Mouse (Mus musculus) heart, embryonic 10.5 days (tissue): ENCODE data around the gene Elovl3. TPM values are rescaled to one million over a fixed set of nuclear protein-coding genes. Genes with fewer than 3 reads are reported as not detected.
"Not testable (repeated sequence)": the region's sequence is repeated elsewhere in the genome, so short reads cannot be mapped to it uniquely, and the experiment has no call there.

ENCODE experiments used
- DNase-seq: peaks from one replicate; pipeline ENCODE4 v3.0.0-alpha.2; 2017; ENCODE audit warnings: low spot score
- H3K27ac ChIP-seq: fragments of 300-500 bp; sonication (generic); 2 replicates; pipeline ENCODE4 v1.5.1; 2016; ENCODE audit warnings: mild to moderate bottlenecking
- H3K27me3 ChIP-seq: fragments of 300-500 bp; sonication (generic); 2 replicates; pipeline ENCODE4 v1.6.1; 2016; ENCODE audit warnings: mild to moderate bottlenecking; ENCODE audit not compliant: poor library complexity, insufficient read depth, severe bottlenecking
- H3K36me3 ChIP-seq: fragments of 300-500 bp; sonication (generic); 2 replicates; pipeline ENCODE4 v1.6.1; 2016; ENCODE audit warnings: mild to moderate bottlenecking, moderate library complexity
- H3K4me1 ChIP-seq: fragments of 300-500 bp; sonication (generic); 2 replicates; pipeline ENCODE4 v1.6.1; 2016; ENCODE audit warnings: mild to moderate bottlenecking
- H3K4me3 ChIP-seq: fragments of 300-500 bp; sonication (generic); 2 replicates; pipeline ENCODE4 v1.5.1; 2016; ENCODE audit warnings: mild to moderate bottlenecking, moderate library complexity
- H3K9me3 ChIP-seq: fragments of 300-500 bp; sonication (generic); 2 replicates; pipeline ENCODE4 v1.6.1; 2016; ENCODE audit warnings: mild to moderate bottlenecking, moderate library complexity
- WGBS: fragments of 180-500 bp; shearing (Covaris S2); methylation state at CpG from one replicate; pipeline ENCODE4 v1.1.7; 2016; 5-methylcytosine and 5-hydroxymethylcytosine counted together
- polyA plus RNA-seq: library from polyadenylated mRNA; unstranded; fragments of >200 nt; fragmentation: Nextera tagmentation; extraction: Ambion mirVana; gene quantifications from 2 replicates; pipeline ENCODE4 v1.2.1, GENCODE M21; 2016

Elovl3 gene
- polyA plus RNA-seq, 1 experiment from 2014 or later = not detected

DNA sequence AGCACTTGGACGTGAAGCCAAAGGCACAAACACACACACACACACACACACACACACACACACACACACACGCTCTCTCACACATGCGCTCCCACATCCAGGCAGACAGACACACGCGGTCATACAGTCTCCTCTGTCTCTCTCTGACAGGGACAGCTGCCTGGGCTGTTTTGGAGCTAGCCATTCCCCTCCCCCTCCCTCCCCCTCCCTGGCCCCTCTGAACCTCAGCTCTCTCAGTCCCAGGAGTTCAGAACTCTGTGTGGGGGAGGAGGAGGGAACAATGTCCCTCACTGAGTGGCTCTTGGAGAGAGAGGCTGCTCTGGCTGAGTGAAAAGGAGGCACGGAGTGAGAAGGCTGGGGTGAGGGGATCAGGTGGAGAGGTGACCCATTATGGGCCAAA lies 9.4 kb downstream of the Elovl3 start:
- no peaks in the 10 kb centered on the region for H3K36me3 ChIP-seq
- no peak for DNase-seq
- H3K9me3 ChIP-seq = no peaks in the 10 kb centered on the region
- peak overlapping the region; percentile 77 for H3K27ac ChIP-seq
- 22% methylated on average over 6 of the region's 6 CpGs for WGBS
- H3K27me3 ChIP-seq = peaks cover 97% of the 10 kb centered on the region
- peaks cover 38% of the 10 kb centered on the region for H3K4me1 ChIP-seq
- H3K4me3 ChIP-seq = 0 out of 2 replicates have a peak overlapping the region, but pooled peaks have one; percentile 6

DNA sequence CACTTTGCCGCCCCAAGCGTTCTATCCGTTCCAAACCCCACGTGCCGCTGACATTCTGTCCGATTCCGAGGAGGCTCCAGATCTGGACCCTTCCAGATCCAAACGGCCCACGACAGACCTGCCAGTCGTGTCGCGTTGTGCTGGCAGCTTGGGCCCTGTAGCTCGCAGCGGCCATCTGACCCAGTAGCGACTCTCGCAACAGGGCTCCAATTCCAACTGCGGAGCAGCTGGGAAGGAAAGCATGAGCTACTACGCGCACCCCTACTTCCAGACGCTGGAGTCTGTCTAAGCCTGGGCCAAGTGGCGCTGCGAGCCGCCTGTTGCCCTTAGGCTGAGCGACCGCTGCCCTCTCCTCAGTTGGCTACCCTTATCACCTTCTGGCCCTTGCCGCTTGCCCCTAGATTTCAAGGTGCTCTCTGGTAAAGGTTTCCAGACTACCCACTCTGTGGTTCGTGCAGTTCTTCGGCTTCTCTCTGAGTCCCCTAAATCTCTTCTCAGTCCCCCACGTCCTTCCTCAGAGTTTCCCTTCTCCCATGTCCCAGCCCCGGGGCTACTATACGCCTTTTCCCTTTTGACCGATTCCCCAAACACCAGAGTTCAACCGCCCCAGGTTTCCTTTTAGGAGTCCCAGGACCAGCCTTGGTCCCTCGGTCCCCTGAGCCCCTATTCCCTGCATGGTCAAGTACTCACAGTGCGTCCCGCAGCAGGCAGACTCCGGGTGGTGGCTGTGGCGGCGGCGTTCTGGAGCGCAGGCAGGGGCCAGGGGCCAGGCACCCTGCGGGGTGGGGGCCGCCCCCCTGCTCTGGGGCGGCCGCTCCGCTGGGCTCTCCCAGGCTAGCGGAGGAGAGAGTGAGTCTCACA lies 16.0 kb downstream of the Elovl3 start, which contains the start of gene Pitx3:
TSS of gene Pitx3 (minus strand) at position 816 of the 861 bp plus-strand sequence.
- Histone ChIP-seq H3K36me3 (no peaks in the 10 kb centered on the region), H3K9me3 (no peaks in the 10 kb centered on the region), H3K27ac (peak within 1 kb of the TSS; percentile 24), H3K4me1 (peaks cover 24% of the 10 kb centered on the region), H3K27me3 (peaks cover 83% of the 10 kb centered on the region), H3K4me3 (peak within 1 kb of the TSS; percentile 74)
- under 1% methylated on average over 46 of the region's 47 CpGs for WGBS
- peak; percentile 78 for DNase-seq

DNA sequence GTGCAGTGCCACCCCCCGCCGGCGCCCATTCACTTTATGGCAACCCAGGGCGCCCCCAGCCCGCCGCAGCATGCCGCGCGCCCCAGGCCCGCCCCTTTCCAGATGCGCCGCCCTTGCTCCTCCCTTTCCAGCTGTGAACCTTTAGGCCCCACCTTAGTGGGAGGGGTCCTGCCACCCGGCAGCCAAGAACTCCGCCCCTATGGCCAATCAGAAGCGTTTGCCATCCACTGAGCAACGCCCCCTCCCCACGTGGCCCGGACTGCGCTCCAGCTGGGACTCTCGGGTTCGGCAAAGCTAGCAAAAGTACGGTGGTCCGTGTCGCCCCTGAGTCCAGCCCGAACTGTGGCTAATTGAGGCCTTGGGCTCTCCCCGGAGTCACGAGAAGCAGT lies 16.7 kb downstream of the Elovl3 start:
- DNase-seq = peak; percentile 97
- H3K9me3 ChIP-seq = no peaks in the 10 kb centered on the region
- H3K4me3 ChIP-seq = peak overlapping the region; percentile 74
- H3K4me1 ChIP-seq = peaks cover 29% of the 10 kb centered on the region
- H3K27ac ChIP-seq = peak overlapping the region; percentile 24
- WGBS = under 1% methylated on average over 27 of the region's 27 CpGs
- peaks cover 77% of the 10 kb centered on the region for H3K27me3 ChIP-seq
- H3K36me3 ChIP-seq = no peaks in the 10 kb centered on the region

DNA sequence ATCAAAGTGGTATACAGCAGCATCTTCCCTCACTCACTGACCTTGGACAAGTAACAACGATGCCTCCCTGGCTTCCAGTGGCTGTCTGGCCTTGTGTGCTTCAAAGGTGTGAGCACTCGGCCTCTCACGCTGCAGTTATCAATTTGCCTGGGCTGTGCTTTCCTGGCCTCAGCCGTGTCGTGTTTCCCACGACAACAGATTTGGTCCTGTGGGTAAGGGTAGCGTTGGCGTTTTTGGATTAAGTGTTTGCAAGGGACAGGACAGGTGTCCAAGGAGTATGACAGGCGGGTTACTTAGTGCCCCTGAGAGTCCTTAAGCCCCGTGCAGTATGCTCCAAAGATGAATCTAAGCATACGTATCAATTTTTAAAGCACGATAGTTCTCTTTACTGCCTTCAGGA lies 17.4 kb downstream of the Elovl3 start:
- 27% methylated on average over 12 of the region's 12 CpGs for WGBS
- peaks cover 70% of the 10 kb centered on the region for H3K27me3 ChIP-seq
- DNase-seq = no peak
- peaks cover 36% of the 10 kb centered on the region for H3K4me1 ChIP-seq
- H3K4me3 ChIP-seq = peak overlapping the region; percentile 74
- H3K9me3 ChIP-seq = no peaks in the 10 kb centered on the region
- no peak overlapping the region for H3K27ac ChIP-seq
- no peaks in the 10 kb centered on the region for H3K36me3 ChIP-seq

DNA sequence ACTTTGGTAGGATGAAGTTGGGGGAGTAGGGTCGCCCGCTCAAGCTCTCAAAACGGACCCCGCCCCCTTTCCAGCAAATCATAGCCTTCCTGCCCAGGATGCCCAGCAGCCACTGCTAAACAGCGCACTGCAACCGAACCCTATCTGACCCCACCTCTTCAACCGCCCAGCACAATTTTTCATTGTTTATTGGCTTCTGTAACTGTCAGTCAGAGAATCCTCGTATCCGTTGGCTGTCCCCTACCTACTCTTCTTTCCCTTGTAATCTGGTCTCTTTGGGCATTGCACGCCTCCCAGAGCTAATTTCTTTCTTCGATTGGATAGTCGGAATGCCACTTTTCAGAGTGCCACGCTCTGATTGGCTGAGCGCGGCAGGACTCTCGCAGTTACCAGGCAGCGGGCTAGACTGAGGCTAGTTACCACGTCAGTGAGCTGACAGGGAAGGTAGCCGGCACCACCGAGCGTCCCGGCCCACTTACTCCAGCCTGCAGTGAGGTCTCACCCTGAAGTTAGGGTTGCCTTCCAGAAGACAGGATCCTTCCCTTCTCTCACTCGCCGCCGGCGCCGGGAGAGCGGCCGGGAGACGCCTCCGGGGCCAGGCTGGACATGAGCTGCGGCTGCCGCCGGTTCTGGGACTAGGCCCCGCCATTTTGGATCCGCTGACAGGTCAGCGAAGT lies 20.6 kb downstream of the Elovl3 start, which contains the start of gene Gbf1:
TSS of gene Gbf1 (plus strand) at position 383 of the 677 bp plus-strand sequence.
- Histone ChIP-seq H3K4me1 (peaks cover 33% of the 10 kb centered on the region), H3K9me3 (no peaks in the 10 kb centered on the region), H3K36me3 (no peaks in the 10 kb centered on the region; the same call in 1 of the 2 replicates), H3K27me3 (peaks cover 38% of the 10 kb centered on the region), H3K27ac (peak within 1 kb of the TSS; percentile 82), H3K4me3 (peak within 1 kb of the TSS; percentile 78)
- peak; percentile 98 for DNase-seq
- under 1% methylated on average over 37 of the region's 37 CpGs for WGBS

DNA sequence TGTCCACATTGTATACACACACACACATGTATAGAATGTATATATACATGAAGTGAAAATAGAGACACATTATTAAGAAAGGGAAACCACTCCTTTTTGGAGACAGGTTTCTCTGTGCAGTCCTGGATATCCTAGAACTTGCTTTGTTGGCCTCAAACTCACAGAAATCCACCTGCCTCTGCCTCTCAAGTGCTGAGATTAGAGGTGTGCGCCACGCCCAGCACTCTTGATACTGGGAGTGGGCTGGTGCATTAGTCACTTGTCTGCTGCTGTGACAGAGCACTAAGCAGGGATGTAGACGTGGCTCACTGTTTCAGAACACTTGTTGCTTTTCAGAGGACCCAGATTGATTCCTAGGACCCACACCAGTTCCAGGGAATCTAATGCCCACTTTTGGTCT lies 34.3 kb downstream of the Elovl3 start:
- H3K4me1 ChIP-seq = no peaks in the 10 kb centered on the region
- no peak overlapping the region for H3K27ac ChIP-seq
- no peak overlapping the region for H3K4me3 ChIP-seq
- 83% methylated on average over 3 of the region's 3 CpGs for WGBS
- no peaks in the 10 kb centered on the region for H3K27me3 ChIP-seq
- DNase-seq = no peak
- H3K36me3 ChIP-seq = peaks cover 46% of the 10 kb centered on the region
- no peaks in the 10 kb centered on the region for H3K9me3 ChIP-seq

DNA sequence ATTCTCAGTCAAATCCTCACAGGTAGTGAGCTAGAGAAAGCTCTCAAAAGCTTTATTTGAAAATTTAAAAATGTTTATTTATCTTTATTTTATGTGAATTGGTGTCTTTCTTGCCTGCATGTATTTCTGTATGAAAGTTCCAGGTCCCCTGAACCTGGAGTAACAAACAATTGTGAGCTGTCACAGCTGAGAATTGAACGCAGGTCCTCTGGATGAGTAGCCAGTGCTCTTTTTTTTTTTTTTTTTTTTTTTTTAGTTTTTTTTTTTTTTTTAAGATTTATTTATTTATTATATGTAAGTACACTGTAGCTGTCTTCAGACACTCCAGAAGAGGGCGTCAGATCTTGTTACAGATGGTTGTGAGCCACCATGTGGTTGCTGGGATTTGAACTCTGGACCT lies 35.5 kb downstream of the Elovl3 start:
- 75% methylated on average over 2 of the region's 2 CpGs for WGBS
- H3K27ac ChIP-seq, H3K4me1 ChIP-seq, H3K27me3 ChIP-seq, H3K9me3 ChIP-seq, H3K4me3 ChIP-seq, DNase-seq: not testable (repeated sequence)
- peaks cover 56% of the 10 kb centered on the region for H3K36me3 ChIP-seq

DNA sequence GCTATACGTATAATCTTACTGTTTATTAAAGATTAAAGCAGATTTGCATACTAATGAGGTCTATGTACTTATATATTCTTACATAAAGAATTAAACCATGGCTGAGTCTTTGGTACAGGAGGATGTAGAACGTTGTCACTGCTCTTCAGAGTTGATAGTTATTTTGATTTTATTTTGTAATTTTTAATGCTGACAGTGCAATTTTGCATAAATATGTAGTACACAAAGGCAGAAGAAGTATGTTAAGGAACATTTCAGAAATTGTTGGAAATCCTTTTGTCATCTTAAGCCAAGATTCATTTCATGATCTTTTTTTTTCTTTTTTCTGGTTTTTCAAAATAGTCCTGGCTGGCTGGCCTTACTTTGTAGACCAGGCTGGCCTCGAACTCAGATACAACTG lies 37.7 kb downstream of the Elovl3 start:
- Histone ChIP-seq H3K27me3 (no peaks in the 10 kb centered on the region), H3K4me1 (no peaks in the 10 kb centered on the region), H3K36me3 (peaks cover 47% of the 10 kb centered on the region), H3K9me3 (no peaks in the 10 kb centered on the region), H3K27ac (no peak overlapping the region), H3K4me3 (no peak overlapping the region)
- WGBS = 88% methylated on average over 3 of the region's 3 CpGs
- DNase-seq = no peak

DNA sequence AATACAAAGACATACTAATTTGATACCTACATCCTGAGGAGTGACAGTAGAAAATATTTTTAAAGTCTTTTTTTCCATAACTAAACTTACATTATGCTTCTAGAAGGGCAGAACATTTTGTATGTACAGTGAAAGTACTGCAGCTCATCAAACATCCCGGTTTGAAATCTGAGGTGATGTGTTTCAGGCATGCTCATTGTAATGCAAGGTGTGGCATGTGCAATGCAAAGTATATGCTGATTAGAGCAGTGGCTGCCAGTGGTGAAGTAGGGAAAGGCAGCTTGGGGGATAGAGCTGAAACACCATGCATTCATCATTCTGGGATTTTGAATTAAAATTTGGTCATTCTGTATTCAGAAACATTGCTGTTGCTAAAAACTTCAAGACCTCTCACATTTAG lies 38.2 kb downstream of the Elovl3 start:
- Histone ChIP-seq H3K27me3 (no peaks in the 10 kb centered on the region), H3K4me3 (no peak overlapping the region), H3K27ac (no peak overlapping the region), H3K9me3 (no peaks in the 10 kb centered on the region), H3K4me1 (no peaks in the 10 kb centered on the region), H3K36me3 (peaks cover 44% of the 10 kb centered on the region)
- no peak for DNase-seq
- WGBS = 62% methylated on average over 1 of the region's 1 CpGs

DNA sequence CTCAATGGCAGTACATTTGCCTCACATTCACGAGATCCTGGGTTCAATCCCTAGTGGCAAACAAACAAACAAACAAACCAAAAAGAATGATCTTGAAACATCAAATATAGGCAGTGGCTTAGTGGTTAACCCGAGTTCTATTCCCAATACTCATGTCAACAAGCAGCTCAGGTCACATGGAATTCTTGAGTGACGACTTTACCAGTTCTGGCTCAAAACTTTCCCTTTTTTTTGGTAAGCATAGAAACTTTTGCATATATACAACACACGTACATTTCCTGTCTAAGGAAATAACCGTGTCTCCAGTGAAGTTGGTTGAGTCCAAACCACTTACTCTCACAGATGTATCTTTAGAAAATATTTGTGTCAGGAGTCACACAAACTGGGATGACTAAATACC lies 40.8 kb downstream of the Elovl3 start:
- no peaks in the 10 kb centered on the region for H3K4me1 ChIP-seq
- H3K9me3 ChIP-seq = no peaks in the 10 kb centered on the region
- H3K4me3 ChIP-seq = no peak overlapping the region
- H3K27ac ChIP-seq = no peak overlapping the region
- H3K27me3 ChIP-seq = no peaks in the 10 kb centered on the region
- DNase-seq = no peak
- H3K36me3 ChIP-seq = peaks cover 25% of the 10 kb centered on the region
- WGBS = 87% methylated on average over 5 of the region's 5 CpGs

DNA sequence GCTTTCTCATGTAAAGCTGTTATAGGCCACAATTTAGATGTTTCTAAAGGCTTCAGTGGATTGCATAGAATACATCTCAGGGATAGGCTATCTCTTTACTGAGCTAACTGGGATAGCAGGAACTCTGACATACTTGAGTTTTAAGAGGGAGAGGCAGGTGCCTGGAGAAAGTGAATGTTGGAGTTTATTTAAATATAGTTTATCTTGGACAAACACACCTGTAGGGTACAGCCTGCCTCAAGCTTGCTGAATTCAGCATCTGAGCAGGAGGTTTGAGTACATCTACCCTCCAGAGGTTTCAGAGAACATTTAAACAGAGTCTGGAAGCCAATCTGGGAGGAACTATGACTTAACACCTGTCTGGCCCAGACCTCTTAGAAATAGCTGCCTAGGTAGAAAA lies 43.5 kb downstream of the Elovl3 start:
- Histone ChIP-seq H3K27me3 (no peaks in the 10 kb centered on the region), H3K9me3 (no peaks in the 10 kb centered on the region), H3K4me1 (no peaks in the 10 kb centered on the region), H3K36me3 (peaks cover 25% of the 10 kb centered on the region), H3K27ac (no peak overlapping the region), H3K4me3 (no peak overlapping the region)
- no peak for DNase-seq

DNA sequence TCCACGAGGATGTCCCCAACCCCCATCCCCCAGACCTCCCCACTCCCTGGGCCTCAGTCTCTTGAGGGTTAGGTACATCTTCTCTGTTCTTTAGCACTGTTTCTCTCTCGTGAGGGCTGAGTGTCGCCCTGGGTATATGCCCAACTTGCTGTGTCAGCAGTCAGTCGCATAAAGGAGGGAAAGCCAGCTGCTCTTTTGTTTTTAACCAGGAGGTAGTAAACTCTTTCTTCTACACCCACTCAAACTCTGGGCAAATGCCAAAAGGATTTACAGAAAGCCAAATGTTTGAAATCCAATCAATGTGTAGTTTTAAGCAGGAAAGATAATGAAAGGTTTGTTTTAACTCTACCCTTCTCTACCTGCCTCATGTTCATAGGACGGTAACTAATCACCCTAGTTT lies 45.3 kb downstream of the Elovl3 start:
- DNase-seq = no peak
- 60% methylated on average over 5 of the region's 5 CpGs for WGBS

DNA sequence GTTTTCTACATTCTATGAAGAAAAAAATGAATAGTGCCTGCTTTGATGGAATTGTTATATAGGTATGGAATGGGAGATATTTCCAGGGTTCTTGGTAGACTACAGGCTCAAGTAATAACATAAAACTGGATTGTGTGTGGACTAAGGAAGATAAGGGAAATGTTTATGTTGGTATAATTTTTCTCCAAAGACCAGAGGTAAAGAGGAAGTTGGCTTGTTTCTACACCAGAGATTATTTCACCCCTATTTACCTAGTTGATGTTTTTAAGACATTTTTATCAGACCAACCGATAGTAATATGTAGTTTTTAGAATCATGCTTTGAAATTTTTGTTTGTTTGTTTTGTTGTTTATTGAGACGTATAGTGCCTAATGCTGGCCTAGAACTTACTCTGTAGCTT lies 48.6 kb downstream of the Elovl3 start:
- DNase-seq = no peak
- Histone ChIP-seq H3K9me3 (no peaks in the 10 kb centered on the region), H3K27me3 (no peaks in the 10 kb centered on the region), H3K4me1 (no peaks in the 10 kb centered on the region), H3K4me3 (no peak overlapping the region), H3K36me3 (peaks cover 12% of the 10 kb centered on the region), H3K27ac (no peak overlapping the region)
- 88% methylated on average over 2 of the region's 2 CpGs for WGBS

More for the DNA sequence above, 45.3 kb downstream of the Elovl3 start:
- Histone ChIP-seq H3K27ac (no peak overlapping the region), H3K9me3 (no peaks in the 10 kb centered on the region), H3K4me1 (no peaks in the 10 kb centered on the region), H3K27me3 (no peaks in the 10 kb centered on the region), H3K36me3 (peaks cover 8% of the 10 kb centered on the region), H3K4me3 (no peak overlapping the region)
